Mouse (Mus musculus) kidney, postnatal 25 days (tissue): ENCODE measurements at regions not wholly inside any gene's neighbourhood (a gene's known extent, or its start where the extent isn't known, plus 50 kb on each side); places are given as distances from the start of the nearest gene placed in this dataset.

Experiments
- DNase-seq, 2 experiments: peaks; one replicate each; pipeline ENCODE4 v3.0.0; 2021; ENCODE audit warnings: mixed read lengths in 2 of 2

DNA sequence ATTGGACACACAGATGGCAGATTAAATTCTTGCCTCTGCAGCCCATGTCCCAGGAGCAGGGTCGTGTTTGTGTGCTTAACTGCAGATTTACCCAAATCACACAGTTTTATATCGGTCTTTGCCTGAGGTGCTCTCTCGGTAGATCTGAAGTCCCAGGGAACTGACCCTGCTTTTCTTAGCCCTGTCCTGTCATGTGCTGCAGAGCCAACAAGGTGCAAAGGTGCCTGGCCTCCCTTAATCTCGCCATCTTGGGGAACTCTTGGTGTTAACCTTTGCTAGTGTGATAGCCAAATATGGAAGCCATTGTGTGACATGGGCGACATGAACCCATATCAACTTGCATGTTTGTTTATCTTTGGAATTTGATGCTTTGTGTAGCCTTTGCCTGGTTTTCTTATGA lies 107.1 kb upstream of the Lyplal1 start:
- no peak for DNase-seq

DNA sequence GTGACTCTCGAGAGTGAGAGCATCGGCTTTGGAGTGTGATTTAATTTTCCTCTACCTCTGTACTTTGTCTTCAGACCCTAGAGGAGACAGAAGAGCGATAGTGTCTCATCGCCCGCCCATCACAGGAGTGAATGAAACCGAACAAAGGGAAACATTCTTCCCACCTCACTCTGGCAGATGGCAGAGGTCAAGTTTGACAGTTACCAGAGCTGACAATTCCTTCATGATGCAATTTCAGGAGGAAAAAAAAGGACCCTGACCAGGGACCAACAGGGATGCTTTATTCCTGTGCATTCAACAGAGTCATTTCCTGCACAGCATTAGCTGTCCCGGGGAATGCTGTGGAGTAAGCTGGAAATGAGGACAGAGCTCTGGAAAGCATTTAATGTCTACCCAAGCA lies 106.3 kb upstream of the Lyplal1 start:
- no peak for DNase-seq

DNA sequence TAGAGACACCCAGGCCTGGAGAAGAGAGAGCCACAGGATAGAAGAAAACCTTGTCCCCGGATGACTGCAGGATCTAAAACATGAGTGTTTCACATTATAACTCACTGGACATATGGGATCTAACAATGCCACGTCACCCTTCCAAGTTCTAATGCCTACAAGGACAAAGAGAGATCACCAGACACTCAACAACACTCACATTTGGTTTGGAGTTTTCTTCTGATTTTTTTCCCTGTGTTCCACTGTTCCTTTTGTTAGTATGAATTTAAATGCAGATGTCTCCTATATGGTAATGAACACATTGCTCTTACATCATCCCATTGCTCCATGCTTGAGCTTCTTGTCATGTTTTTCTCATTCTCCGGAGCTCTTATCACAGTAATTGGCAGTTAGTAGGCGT lies 101.9 kb upstream of the Lyplal1 start:
- no peak for DNase-seq

DNA sequence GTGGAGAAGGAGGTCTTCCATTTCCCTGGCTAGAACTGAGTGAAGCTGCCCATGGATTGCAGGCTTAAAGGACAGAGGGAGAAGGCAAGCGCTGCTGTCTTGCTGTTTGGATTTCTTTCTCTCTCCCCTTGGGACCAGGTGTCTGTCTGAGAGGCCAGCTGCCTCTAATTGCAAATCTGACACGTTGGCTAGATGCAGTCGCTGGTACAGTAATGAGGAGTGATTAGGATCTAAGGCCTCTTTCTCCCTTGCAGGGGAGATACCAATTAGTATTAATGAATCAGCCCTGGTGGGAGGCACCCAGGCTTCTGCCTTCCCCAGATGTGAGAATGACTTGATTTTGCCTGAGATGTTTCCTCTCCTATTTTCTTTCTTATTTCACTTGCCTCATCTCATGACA lies 100.1 kb upstream of the Lyplal1 start:
- DNase-seq, result no peak

DNA sequence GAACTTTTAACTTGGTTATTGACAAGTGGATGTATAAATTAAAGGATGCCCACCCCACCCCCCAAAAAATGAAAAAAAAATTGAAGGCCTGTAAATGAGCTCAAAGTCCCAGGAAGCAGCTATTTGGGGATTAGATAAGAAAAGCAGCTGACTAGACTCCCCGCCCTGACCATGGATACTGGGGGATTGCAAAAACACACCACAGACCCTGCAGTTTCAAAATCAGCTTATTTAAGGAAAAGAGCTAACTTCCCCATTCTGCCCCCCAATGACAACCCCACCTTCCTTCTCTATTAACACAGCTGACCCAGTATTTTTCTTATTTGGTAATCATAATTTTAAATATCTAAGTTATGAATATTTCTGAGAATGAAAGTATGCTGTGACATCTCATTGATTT lies 87.0 kb upstream of the Lyplal1 start:
- no peak for DNase-seq

DNA sequence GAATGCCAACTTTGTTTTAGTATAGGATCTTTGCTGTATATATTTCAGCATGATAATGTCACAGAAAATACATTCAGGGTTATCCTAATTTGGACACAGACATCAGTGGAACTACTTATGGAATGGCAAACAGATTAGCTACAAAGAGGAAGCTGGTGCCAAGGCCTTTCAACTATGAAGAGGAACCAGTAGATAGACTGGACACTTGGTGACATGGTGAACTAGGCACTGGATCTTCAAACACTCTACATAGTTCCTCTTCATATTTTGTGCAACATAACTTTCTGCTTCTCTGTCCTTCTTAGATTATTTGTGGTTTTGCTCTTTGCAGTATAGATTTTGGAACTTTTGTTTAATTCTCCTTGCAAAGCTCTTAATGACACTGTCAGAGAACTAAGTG lies 85.4 kb upstream of the Lyplal1 start:
- no peak for DNase-seq

DNA sequence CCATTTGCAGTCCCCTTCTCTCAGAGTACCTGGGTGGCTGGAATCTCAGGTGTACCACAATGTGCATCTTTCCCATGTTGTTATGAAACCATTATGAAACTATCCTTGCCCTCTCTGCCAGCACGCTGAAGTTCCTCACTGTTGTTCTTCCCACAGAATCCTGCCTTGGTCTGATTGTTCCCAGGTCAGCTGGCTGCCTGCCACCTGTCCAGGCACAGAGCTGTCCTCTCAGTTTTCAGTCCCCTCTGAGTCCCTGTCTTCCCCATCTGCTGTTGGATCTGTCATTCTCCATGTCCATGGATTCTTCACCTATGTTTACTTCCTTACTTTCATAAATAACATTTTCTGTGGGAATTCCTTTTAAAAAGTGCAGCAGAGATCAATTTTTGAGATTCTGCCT lies 81.3 kb upstream of the Lyplal1 start:
- no peak for DNase-seq

DNA sequence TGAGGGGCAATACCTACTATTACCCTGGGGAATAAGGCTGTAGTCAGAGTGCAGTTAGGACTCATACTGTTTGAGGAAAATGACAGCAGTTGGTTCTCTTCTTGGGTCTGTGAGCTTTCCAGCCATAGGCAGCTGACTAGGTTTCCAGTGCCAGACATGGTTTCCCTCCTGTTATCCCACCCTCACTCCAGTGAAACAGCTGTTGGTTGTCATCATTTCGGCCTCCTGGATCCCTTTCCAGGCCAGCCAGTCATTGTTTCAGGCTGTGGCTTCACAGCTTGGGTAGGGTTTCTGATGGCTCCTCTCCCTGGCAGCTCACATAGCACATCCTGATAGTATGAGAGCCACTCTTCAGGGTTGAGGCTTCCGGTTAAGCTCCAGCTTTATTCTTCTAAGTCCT lies 79.9 kb upstream of the Lyplal1 start:
- DNase-seq, result no peak

DNA sequence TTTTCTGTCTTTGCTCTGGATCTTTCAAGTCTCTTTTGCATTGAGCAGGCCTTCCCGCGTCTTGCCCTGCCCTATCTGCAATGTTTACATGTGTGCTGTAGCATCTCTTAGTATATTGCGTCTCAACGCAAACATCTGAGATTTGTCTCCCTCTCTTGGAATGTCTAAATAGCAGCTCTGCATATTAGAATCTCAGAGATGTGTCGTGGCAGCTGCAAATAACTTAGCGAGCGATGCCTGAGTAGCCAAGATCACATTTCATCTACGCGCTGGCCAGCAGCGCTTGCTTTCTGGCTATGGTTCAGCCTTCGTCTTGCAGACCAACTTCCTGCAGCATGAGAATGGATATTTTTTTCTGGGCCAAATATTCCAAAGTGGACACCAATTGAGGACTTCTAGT lies 72.3 kb upstream of the Lyplal1 start:
- peak in 1 of 2 experiments; percentile 15 for DNase-seq

DNA sequence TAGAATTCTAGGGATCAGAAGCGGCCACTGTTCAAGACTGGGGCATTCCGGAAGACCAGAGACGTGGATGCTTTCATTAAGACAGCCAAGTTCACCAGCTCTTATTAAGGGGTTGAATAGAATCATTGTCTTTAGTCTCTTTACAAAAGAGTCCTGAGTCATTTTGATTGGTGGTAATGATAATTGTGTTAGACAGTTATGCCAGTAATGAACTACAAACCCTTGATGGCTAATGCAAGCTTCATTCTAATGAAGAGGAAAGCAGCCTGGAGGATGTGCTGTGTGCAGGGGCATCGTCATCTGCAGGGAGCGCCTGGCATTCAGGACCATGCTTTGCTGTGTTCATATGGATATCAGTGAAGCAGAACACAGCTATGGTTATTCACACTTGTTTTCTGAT lies 70.3 kb upstream of the Lyplal1 start:
- no peak for DNase-seq

DNA sequence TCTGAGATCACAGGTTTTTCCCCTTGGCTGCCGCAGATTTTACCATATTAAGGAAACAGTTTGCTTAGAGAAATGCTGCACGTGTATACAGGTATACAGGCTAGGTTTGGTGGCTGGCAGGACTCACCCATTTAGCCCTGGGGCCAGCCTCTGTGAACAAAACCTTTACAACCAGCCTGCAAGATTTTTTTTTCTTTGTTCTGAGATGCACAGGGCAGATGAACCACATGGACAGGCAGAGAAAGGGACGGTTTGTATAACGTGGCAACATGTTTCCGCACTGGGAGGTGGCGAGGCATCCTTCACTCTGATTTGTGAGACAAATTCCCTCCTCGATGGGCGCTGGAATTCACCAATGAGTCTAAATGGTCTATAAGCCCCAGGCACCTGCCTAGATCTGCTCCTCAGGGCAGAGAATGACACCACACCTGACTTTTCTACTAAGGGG lies 66.1 kb upstream of the Lyplal1 start:
- peak in 1 of 2 experiments; percentile 7 for DNase-seq

DNA sequence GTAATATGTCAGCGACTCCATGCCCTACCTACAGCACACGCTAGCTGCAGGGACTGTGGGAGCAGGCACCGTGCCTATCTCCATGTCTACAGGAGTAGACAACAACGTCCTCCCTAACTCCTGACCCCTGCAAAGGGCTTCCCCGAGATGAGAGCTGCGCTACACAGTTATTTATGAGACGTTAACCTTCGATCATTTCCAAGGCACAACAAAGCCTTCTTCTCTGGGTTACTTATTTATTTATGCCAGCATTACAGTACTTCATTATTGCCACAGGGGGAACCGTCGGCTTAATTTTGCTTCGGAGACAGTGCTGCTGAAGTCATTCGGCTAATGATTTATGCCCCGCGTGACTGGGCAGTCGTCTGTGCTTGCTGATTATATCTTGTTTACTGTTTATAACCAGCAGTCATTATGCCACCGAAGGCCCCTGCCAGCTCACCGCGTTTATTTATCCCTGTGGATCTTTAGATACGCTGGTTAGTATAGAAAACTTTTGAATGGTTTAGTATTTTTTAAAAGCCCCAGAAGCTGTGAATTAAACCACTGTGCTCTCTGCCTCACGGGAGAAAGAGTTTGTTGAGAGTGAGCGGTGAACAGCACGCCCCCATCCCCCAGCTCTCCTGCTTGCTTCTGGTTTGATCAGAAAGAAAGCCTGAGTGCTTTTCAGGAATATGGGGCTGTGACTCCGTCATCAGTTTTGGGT lies 65.5 kb upstream of the Lyplal1 start:
- peak; percentile 90 to 91 for DNase-seq

DNA sequence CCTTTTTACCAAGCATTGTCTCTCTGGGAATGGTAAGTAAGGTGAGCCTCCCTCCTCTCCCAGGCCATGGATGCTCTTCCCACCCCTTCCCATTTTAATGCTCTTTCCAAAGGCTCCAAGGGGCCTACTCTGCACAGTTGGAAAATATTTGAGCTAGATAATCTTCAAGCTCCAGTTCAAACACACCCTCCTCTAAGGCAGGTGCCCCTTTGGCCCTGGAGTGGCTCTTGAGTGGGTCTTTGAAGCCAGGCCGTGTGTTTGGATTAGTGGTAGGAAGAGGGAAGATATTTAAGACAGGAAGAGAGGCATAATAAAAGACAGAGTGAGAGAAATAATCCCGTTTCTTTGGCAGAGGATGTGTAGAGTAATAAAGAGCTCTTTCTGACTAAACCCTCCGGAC lies 59.9 kb upstream of the Lyplal1 start:
- DNase-seq, result no peak

DNA sequence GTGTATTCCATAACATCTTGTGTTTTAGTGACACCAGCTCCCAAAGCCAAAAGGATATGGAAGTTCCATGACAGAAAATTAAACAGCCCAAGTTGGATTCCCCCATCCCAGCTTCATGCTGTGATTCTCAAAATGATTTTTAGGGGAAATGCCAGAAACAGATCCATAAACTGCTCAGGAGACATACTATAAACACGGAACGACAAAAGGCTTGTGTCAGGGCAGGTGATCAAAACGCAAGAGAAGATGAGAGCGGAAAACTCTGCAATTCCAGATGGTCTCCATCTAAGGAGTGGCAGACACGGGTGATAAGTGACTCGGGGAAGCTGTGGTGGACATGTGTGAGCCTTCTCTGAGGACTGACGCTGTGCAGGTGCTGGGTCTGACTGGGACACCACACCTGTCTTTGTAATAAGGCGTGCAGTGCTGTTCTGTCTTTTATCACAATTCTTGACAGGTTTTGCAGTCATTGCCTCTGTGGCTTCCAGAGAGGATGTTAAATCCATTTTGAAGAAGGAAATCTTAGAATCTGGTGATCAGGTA lies 56.4 kb upstream of the Lyplal1 start:
- no peak for DNase-seq

DNA sequence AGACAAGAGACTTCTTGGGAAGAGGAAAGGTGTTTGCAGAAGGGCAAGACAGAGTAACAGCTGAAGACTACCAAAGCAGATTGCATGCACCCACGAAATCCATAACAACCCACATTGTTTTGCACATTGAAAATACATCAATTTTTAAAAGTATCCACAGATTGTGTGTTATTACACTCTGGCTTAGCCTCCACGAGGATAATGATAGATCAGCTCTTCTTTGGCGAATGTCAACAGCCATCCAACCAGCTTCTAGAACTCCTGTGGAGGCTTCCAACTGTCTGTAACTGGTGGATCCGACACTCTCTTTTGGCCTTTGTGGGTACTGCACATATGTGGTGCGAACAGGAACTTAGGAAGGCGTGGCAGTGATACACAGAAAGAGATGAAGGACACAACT lies 54.6 kb upstream of the Lyplal1 start:
- no peak for DNase-seq
